Mouse (Mus musculus) embryonic facial prominence, embryonic 11.5 days (tissue): Measurements from ENCODE around the gene Slc4a4. TPM values are rescaled to one million over a fixed set of nuclear protein-coding genes. Genes with fewer than 3 reads are reported as not detected.

Experiments
- ATAC-seq: fragments of 200-750 bp; cut with Nextera tagmentation; replicated peaks from 2 replicates; pipeline ENCODE4 v1.8.0; 2017; ENCODE audit warnings: low read depth; ENCODE audit not compliant: insufficient number of reproducible peaks, low FRiP score, low TSS enrichment
- DNase-seq: peaks from one replicate; pipeline ENCODE4 v3.0.0-alpha.2; 2015; ENCODE audit warnings: low spot score
- H3K27ac ChIP-seq: fragments of 300-500 bp; sonication (generic); replicated peaks from 2 replicates; pipeline ENCODE4 v1.5.1; 2014; ENCODE audit warnings: mild to moderate bottlenecking, low read depth, low read length, control low read depth
- H3K27me3 ChIP-seq: fragments of 300-500 bp; sonication (generic); 2 replicates; pipeline ENCODE4 v1.6.1; 2014; ENCODE audit warnings: mild to moderate bottlenecking, low read length, moderate library complexity, mixed read lengths; ENCODE audit not compliant: control insufficient read depth, insufficient read depth
- H3K36me3 ChIP-seq: fragments of 300-500 bp; sonication (generic); replicated peaks from 2 replicates; pipeline ENCODE4 v1.6.1; 2014; ENCODE audit warnings: low read depth, mild to moderate bottlenecking, low read length, moderate library complexity, mixed read lengths; ENCODE audit not compliant: control insufficient read depth, insufficient read depth
- H3K4me1 ChIP-seq: fragments of 300-500 bp; sonication (generic); 2 replicates; pipeline ENCODE4 v1.6.1; 2014; ENCODE audit warnings: low read length, mixed read lengths; ENCODE audit not compliant: control insufficient read depth, insufficient read depth
- H3K4me2 ChIP-seq: fragments of 300-500 bp; sonication (generic); 2 replicates; pipeline ENCODE4 v1.6.1; 2014; ENCODE audit warnings: low read depth, mild to moderate bottlenecking, control low read depth, low read length, moderate library complexity
- H3K4me3 ChIP-seq: fragments of 300-500 bp; sonication (generic); 2 replicates; pipeline ENCODE4 v1.5.1; 2014; ENCODE audit warnings: low read depth, low read length, control low read depth
- H3K9ac ChIP-seq: fragments of 300-500 bp; sonication (generic); replicated peaks from 2 replicates; pipeline ENCODE4 v1.6.1; 2014; ENCODE audit warnings: mild to moderate bottlenecking, control low read depth, low read length
- H3K9me3 ChIP-seq: fragments of 300-500 bp; sonication (generic); replicated peaks from 2 replicates; pipeline ENCODE4 v1.6.1; 2016; ENCODE audit warnings: mild to moderate bottlenecking, low read length, inconsistent platforms, mixed read lengths; ENCODE audit not compliant: control insufficient read depth
- WGBS: fragments of 180-500 bp; shearing (Covaris S2); extraction: QIAGEN DNeasy Blood & Tissue Kit; methylation state at CpG from one replicate; pipeline ENCODE4 v1.1.7; 2014; 5-methylcytosine and 5-hydroxymethylcytosine counted together
- polyA plus RNA-seq: library from polyadenylated mRNA; unstranded; fragments of >200 nt; fragmentation: Nextera tagmentation; extraction: Ambion mirVana; gene quantifications from 2 replicates; pipeline ENCODE4 v1.2.1, GENCODE M21; 2014

Slc4a4 gene
- polyA plus RNA-seq, 1 experiment from 2014 or later = 1.6 TPM

DNA sequence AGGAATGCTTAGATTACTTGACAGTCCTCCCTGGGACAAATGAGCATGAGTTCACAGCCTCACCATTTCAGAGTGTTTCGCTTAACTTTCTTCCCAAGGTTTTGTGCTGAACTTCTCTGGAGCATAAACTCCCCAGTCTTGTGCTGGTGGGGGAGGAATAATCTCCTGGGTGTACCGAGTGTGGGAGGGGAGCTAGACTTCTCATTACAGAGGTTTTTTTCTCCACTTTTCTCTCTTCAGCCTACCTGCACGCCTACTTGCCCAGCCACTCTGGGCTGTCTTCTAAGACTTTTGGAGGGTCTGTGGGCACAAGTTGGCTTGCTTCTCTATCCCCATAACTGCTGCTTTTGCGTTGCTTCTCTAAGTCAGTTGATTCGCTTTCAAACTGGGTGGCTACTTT is 365.2 kb downstream of the Slc4a4 start:
- H3K27ac ChIP-seq = no peak overlapping the region
- H3K4me2 ChIP-seq = no peak overlapping the region
- H3K4me1 ChIP-seq = no peaks in the 10 kb centered on the region
- no peak overlapping the region for H3K4me3 ChIP-seq
- ATAC-seq (no peak), DNase-seq (no peak)
- H3K9ac ChIP-seq = no peak overlapping the region
- no peaks in the 10 kb centered on the region for H3K9me3 ChIP-seq
- H3K27me3 ChIP-seq = no peaks in the 10 kb centered on the region
- WGBS = 84% methylated on average over 5 of the region's 5 CpGs
- no peaks in the 10 kb centered on the region for H3K36me3 ChIP-seq

DNA sequence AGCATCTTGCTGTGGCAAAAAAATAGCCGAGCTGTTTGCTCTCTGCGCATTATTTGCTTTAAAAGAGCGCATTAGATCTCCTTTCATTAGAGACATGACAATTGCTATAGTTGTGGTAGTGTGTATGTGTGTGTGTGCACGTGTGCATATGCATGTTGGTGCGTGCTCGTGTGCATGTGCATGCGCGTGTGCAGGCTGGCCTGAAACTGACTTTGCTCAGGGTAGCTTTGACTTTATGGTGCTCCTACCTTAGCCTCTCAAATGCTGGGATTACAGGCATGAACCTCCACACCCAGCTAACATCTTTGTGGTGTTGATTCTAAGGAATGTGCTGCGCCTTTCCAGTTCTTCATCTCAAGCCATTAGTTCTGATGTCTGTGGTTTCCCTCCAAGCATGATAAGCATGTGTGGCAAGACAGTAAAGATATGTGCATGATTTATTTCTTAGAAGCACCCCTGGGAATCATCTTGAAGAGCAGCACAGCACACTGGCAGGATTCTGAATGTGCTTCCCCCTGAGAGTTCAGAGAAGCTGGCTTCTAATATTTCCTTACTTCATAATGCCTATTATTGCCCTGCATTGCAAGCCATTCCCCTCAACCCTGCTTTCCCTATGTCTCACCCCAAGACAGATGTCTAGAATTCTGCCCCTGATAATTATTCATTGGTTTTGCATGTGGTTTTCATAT is 373.3 kb downstream of the Slc4a4 start:
- 94% methylated on average over 9 of the region's 9 CpGs for WGBS
- H3K36me3 ChIP-seq = no peaks in the 10 kb centered on the region
- H3K4me3 ChIP-seq = no peak overlapping the region
- no peak overlapping the region for H3K27ac ChIP-seq
- H3K9me3 ChIP-seq = no peaks in the 10 kb centered on the region
- ATAC-seq = no peak
- H3K27me3 ChIP-seq = no peaks in the 10 kb centered on the region
- DNase-seq = no peak
- no peak overlapping the region for H3K9ac ChIP-seq
- H3K4me2 ChIP-seq = no peak overlapping the region
- H3K4me1 ChIP-seq = no peaks in the 10 kb centered on the region

DNA sequence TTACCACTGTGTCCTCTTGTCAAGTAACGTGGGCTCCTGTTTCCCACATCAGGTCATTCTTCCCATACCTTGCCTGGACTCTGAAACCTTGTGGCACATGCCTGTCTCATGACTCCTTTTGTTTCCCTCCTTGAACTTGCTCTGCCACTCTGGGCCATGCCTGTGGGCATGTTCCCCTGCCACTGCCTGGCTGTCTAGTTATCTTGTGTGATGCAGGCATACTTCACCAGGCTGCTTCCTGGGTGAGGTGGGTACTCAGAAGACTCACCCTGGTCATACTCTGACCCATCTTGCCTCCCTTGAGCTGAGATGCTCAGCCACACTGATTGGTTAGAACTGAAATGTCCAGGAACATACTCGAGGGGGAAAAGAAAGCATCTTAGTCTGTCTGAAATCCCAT is 390.4 kb downstream of the Slc4a4 start:
- H3K4me3 ChIP-seq = no peak overlapping the region
- H3K36me3 ChIP-seq = no peaks in the 10 kb centered on the region
- ATAC-seq (no peak), DNase-seq (no peak)
- H3K27ac ChIP-seq = no peak overlapping the region
- WGBS = 79% methylated on average over 2 of the region's 2 CpGs
- H3K4me1 ChIP-seq = no peaks in the 10 kb centered on the region
- H3K9me3 ChIP-seq = no peaks in the 10 kb centered on the region
- no peak overlapping the region for H3K4me2 ChIP-seq
- no peak overlapping the region for H3K9ac ChIP-seq
- H3K27me3 ChIP-seq = no peaks in the 10 kb centered on the region

DNA sequence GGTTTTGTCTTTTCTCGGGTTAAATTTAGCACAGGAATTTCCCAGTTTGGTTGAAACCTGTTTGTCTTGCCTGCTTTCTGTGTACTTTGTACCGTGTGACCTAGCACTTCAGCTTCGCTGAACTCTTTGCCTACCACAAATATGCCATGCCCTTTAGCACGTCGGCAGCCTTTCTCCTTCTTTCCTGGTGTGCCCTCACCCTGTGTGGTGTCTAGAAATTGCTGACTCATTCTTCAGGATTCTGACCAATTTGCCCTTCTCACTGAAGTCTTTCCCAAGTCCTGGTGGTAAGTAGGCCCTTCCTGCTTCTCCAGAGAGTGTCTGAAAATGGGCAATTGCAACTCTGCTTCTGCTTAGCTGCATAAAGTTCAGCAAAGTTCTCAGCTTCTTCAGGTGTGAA is 391.0 kb downstream of the Slc4a4 start:
- H3K4me1 ChIP-seq = no peaks in the 10 kb centered on the region
- 81% methylated on average over 5 of the region's 5 CpGs for WGBS
- no peak overlapping the region for H3K27ac ChIP-seq
- no peak for ATAC-seq
- no peaks in the 10 kb centered on the region for H3K36me3 ChIP-seq
- DNase-seq = no peak
- H3K9ac ChIP-seq = no peak overlapping the region
- no peak overlapping the region for H3K4me2 ChIP-seq
- no peak overlapping the region for H3K4me3 ChIP-seq
- no peaks in the 10 kb centered on the region for H3K27me3 ChIP-seq
- H3K9me3 ChIP-seq = no peaks in the 10 kb centered on the region

DNA sequence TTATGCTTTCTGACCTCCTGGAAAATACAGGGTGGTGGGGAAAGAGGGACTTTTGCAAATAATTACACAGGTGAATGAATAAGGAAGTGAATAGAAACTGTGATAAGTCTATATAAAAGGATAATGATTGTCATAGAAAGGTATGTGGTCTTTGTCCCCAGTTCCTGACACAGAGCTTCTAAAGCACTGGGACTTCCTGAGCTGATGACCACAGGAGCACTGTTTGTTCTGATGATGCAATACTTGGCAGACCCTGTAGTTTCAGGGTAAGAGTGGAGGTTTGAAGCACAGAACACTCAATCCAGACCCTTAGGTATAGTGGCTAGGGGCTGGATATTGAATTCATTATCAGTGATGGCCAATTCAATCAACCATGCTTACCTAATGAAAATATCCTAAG is 391.7 kb downstream of the Slc4a4 start:
- no peak overlapping the region for H3K27ac ChIP-seq
- no peak for DNase-seq
- no peak overlapping the region for H3K4me2 ChIP-seq
- H3K4me1 ChIP-seq = no peaks in the 10 kb centered on the region
- H3K4me3 ChIP-seq = no peak overlapping the region
- no peak for ATAC-seq
- H3K9me3 ChIP-seq = no peaks in the 10 kb centered on the region
- H3K36me3 ChIP-seq = no peaks in the 10 kb centered on the region
- no peaks in the 10 kb centered on the region for H3K27me3 ChIP-seq
- H3K9ac ChIP-seq = no peak overlapping the region

DNA sequence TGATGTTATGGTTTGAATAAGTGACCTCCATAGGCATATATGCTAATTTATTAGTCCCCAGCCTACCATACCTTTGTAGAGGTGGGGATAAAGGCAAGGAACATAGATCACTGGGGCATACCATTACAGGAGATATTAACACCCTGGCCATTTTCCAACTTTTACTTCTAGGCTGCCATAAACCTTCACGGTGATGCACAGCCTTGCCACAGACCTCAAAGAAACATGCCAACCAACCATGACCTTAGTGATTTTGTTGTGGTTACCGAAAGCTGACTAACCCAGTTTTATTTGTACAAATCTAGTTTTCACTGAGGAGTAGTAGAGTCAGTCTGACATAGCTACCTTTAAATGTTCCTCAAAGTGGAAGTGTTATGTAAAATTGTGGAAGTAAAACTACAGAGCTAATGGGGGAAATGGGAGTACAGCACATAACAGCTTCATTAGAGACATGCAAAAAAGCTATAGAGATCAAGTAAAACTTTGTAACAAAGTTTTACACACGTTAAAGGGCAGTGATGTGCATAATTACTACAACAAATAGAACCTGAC is 393.8 kb downstream of the Slc4a4 start:
- ATAC-seq (no peak), DNase-seq (no peak)
- no peaks in the 10 kb centered on the region for H3K9me3 ChIP-seq
- no peaks in the 10 kb centered on the region for H3K4me1 ChIP-seq
- H3K27ac ChIP-seq = no peak overlapping the region
- WGBS = 78% methylated on average over 3 of the region's 3 CpGs
- no peak overlapping the region for H3K4me3 ChIP-seq
- H3K9ac ChIP-seq = no peak overlapping the region
- H3K36me3 ChIP-seq = no peaks in the 10 kb centered on the region
- H3K27me3 ChIP-seq = no peaks in the 10 kb centered on the region
- no peak overlapping the region for H3K4me2 ChIP-seq

Other genes with a start within 250 kb of the Slc4a4 start
- gene Grsf1, start 210.6 kb upstream of the Slc4a4 start, polyA plus RNA-seq = 82.0 and 91.0 TPM in 2 replicates
- 13.7 and 15.6 TPM in 2 replicates for gene Mob1b, start 166.0 kb upstream of the Slc4a4 start, polyA plus RNA-seq
- 99.9 and 110 TPM in 2 replicates for gene Dck, start 121.8 kb upstream of the Slc4a4 start, polyA plus RNA-seq